Mouse (Mus musculus): ENCODE results near the gene Pde4c.

DNA sequence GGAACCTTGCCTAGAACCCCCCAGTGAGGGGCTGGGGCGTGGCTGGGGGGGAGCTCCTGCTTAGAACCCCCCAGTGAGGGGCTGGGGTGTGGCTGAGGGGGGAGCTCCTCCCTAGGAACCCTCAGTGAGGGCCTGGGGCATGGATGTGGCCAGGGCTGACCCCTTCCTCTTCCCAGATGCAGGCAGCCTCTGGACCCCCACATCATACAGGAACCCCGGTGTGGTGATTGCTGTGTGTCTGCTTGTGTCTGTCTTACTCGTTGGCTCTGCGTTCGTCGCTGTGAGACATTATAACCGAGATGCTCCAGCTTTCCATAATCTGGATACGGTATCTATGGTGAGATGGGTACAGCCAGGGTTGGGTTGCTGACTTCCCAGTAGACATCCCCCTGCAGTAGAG, 1.9 kb upstream of the Pde4c start:
- no peak for TF ChIP-seq POLR2A (IDR thresholded peaks at IDR 0.05; ENCODE audit: control insufficient read depth in 1 of 2, insufficient read depth in 1 of 2, low read depth in 1 of 2, low read length in 2 of 2, poor library complexity in 1 of 2)
- no peak for TF ChIP-seq EP300 (IDR thresholded peaks at IDR 0.05; ENCODE audit: low read depth in 1 of 2, low read length in 2 of 2)
- TF ChIP-seq CTCF (IDR thresholded peaks at IDR 0.05 in 2 of 3, conservative IDR thresholded peaks at IDR 0.05 in 1 of 3; ENCODE audit: control insufficient read depth in 1 of 3, insufficient read depth in 1 of 3, low read depth in 2 of 3, low read length in 3 of 3, poor library complexity in 1 of 3, severe bottlenecking in 1 of 3): no peak
- TF ChIP-seq TCF12 (IDR thresholded peaks at IDR 0.05; ENCODE audit: low read depth, low read length): no peak
- no peak for TF ChIP-seq RAD21 (IDR thresholded peaks at IDR 0.05; ENCODE audit: low read depth, low read length)
- TF ChIP-seq RCOR1 (IDR thresholded peaks at IDR 0.05; ENCODE audit: low read depth, low read length): no peak
- TF ChIP-seq HCFC1 (IDR thresholded peaks at IDR 0.05; ENCODE audit: low read depth, low read length): no peak
- TF ChIP-seq UBTF (IDR thresholded peaks at IDR 0.05; ENCODE audit: borderline replicate concordance, insufficient read depth, low read depth, low read length): no peak
- no peak for TF ChIP-seq MYB (IDR thresholded peaks at IDR 0.05; ENCODE audit: low read depth, low read length)
